Mouse (Mus musculus): ENCODE results near the gene Gdpd5. TPM values are rescaled to one million over a fixed set of nuclear protein-coding genes. Genes with fewer than 3 reads are reported as not detected.

The Gdpd5 gene
- 18.6 and 23.4 TPM in 2 replicates for polyA plus RNA-seq (2014; fragmentation: Nextera tagmentation; extraction: Ambion mirVana)

- Histone ChIP-seq H3K4me3 (ENCODE audit: low read depth, low read length) (peak within 1 kb of the TSS; percentile 57), H3K27me3 (replicated peaks; ENCODE audit: control insufficient read depth, insufficient read depth, low read length) (no peaks in the 10 kb centered on the region), H3K9me3 (ENCODE audit: control insufficient read depth, low read length) (no peaks in the 10 kb centered on the region), H3K9ac (ENCODE audit: low read length) (peak within 1 kb of the TSS; percentile 68), H3K36me3 (ENCODE audit: control insufficient read depth, insufficient read depth, low read length) (no peaks in the 10 kb centered on the region), H3K27ac (ENCODE audit: low read depth) (peak within 1 kb of the TSS; percentile 95), H3K4me1 (replicated peaks; ENCODE audit: control insufficient read depth, insufficient read depth, low read length) (peaks cover 37% of the 10 kb centered on the region), H3K4me2 (ENCODE audit: low read length) (peak within 1 kb of the TSS; percentile 87)
- peak; percentile 96 for ATAC-seq (replicated peaks; ENCODE audit: low FRiP score, low TSS enrichment, low read depth)
- peak; percentile 100 for DNase-seq (ENCODE audit: low spot score)
- under 1% methylated on average over 73 of the region's 73 CpGs for WGBS
Observed at GRCm38 (mm10) chr7:99381214-99382087, at the start of gene Gdpd5. TSS of gene Gdpd5 (plus strand) at chr7:99381414.

- Histone ChIP-seq H3K4me2 (ENCODE audit: low read length) (no peak overlapping the region), H3K9ac (ENCODE audit: low read length) (no peak overlapping the region), H3K27me3 (replicated peaks; ENCODE audit: control insufficient read depth, insufficient read depth, low read length) (no peaks in the 10 kb centered on the region), H3K9me3 (ENCODE audit: control insufficient read depth, low read length) (no peaks in the 10 kb centered on the region), H3K4me1 (replicated peaks; ENCODE audit: control insufficient read depth, insufficient read depth, low read length) (no peaks in the 10 kb centered on the region), H3K36me3 (ENCODE audit: control insufficient read depth, insufficient read depth, low read length) (no peaks in the 10 kb centered on the region), H3K4me3 (ENCODE audit: low read depth, low read length) (no peak overlapping the region), H3K27ac (ENCODE audit: low read depth) (no peak overlapping the region)
- WGBS: 44% methylated on average over 12 of the region's 12 CpGs
- DNase-seq (ENCODE audit: low spot score) (peak; percentile 96), ATAC-seq (replicated peaks; ENCODE audit: low FRiP score, low TSS enrichment, low read depth) (peak; percentile 75)
Observed at GRCm38 (mm10) chr7:99332774-99333480, 48.3 kb upstream of the Gdpd5 start.

- ATAC-seq (replicated peaks; ENCODE audit: low FRiP score, low TSS enrichment, low read depth): no peak
- Histone ChIP-seq H3K9me3 (ENCODE audit: control insufficient read depth, low read length) (no peaks in the 10 kb centered on the region), H3K4me3 (ENCODE audit: low read depth, low read length) (no peak overlapping the region), H3K27ac (ENCODE audit: low read depth) (no peak overlapping the region), H3K9ac (ENCODE audit: low read length) (no peak overlapping the region), H3K4me2 (ENCODE audit: low read length) (no peak overlapping the region), H3K27me3 (replicated peaks; ENCODE audit: control insufficient read depth, insufficient read depth, low read length) (no peaks in the 10 kb centered on the region), H3K36me3 (ENCODE audit: control insufficient read depth, insufficient read depth, low read length) (peaks cover 50% of the 10 kb centered on the region), H3K4me1 (replicated peaks; ENCODE audit: control insufficient read depth, insufficient read depth, low read length) (no peaks in the 10 kb centered on the region)
- DNase-seq (ENCODE audit: low spot score): no peak
- WGBS: 80% methylated on average over 8 of the region's 8 CpGs
Observed at GRCm38 (mm10) chr7:99340736-99341135, 40.5 kb upstream of the Gdpd5 start.

GRCm38 (mm10) chr7:99343577-99343976 lies 37.6 kb upstream of the Gdpd5 start:
- DNase-seq (ENCODE audit: low spot score) (no peak), ATAC-seq (replicated peaks; ENCODE audit: low FRiP score, low TSS enrichment, low read depth) (no peak)
- Histone ChIP-seq H3K36me3 (ENCODE audit: control insufficient read depth, insufficient read depth, low read length) (peaks cover 78% of the 10 kb centered on the region), H3K9ac (ENCODE audit: low read length) (no peak overlapping the region), H3K27ac (ENCODE audit: low read depth) (no peak overlapping the region), H3K27me3 (replicated peaks; ENCODE audit: control insufficient read depth, insufficient read depth, low read length) (no peaks in the 10 kb centered on the region), H3K4me2 (ENCODE audit: low read length) (no peak overlapping the region), H3K4me3 (ENCODE audit: low read depth, low read length) (no peak overlapping the region), H3K4me1 (replicated peaks; ENCODE audit: control insufficient read depth, insufficient read depth, low read length) (no peaks in the 10 kb centered on the region), H3K9me3 (ENCODE audit: control insufficient read depth, low read length) (no peaks in the 10 kb centered on the region)
- 79% methylated on average over 4 of the region's 4 CpGs for WGBS

GRCm38 (mm10) chr7:99347268-99347667 lies 33.9 kb upstream of the Gdpd5 start:
- Histone ChIP-seq H3K9ac (ENCODE audit: low read length) (no peak overlapping the region), H3K27me3 (replicated peaks; ENCODE audit: control insufficient read depth, insufficient read depth, low read length) (no peaks in the 10 kb centered on the region), H3K9me3 (ENCODE audit: control insufficient read depth, low read length) (no peaks in the 10 kb centered on the region), H3K27ac (ENCODE audit: low read depth) (no peak overlapping the region), H3K4me2 (ENCODE audit: low read length) (no peak overlapping the region), H3K36me3 (ENCODE audit: control insufficient read depth, insufficient read depth, low read length) (peaks cover 76% of the 10 kb centered on the region), H3K4me3 (ENCODE audit: low read depth, low read length) (no peak overlapping the region), H3K4me1 (replicated peaks; ENCODE audit: control insufficient read depth, insufficient read depth, low read length) (peaks cover 21% of the 10 kb centered on the region)
- ATAC-seq (replicated peaks; ENCODE audit: low FRiP score, low TSS enrichment, low read depth) (no peak), DNase-seq (ENCODE audit: low spot score) (no peak)
- 97% methylated on average over 10 of the region's 10 CpGs for WGBS

- peaks cover 60% of the 10 kb centered on the region for H3K36me3 ChIP-seq (ENCODE audit: control insufficient read depth, insufficient read depth, low read length)
- 93% methylated on average over 26 of the region's 26 CpGs for WGBS
- H3K27me3 ChIP-seq (replicated peaks; ENCODE audit: control insufficient read depth, insufficient read depth, low read length): no peaks in the 10 kb centered on the region
- no peak overlapping the region for H3K27ac ChIP-seq (ENCODE audit: low read depth)
- DNase-seq (ENCODE audit: low spot score): no peak
- H3K4me3 ChIP-seq (ENCODE audit: low read depth, low read length): no peak overlapping the region
- no peak overlapping the region for H3K9ac ChIP-seq (ENCODE audit: low read length)
- H3K4me1 ChIP-seq (replicated peaks; ENCODE audit: control insufficient read depth, insufficient read depth, low read length): peaks cover 24% of the 10 kb centered on the region
- ATAC-seq (replicated peaks; ENCODE audit: low FRiP score, low TSS enrichment, low read depth): no peak
- no peak overlapping the region for H3K4me2 ChIP-seq (ENCODE audit: low read length)
- H3K9me3 ChIP-seq (ENCODE audit: control insufficient read depth, low read length): no peaks in the 10 kb centered on the region
Observed at GRCm38 (mm10) chr7:99348883-99349282, 32.3 kb upstream of the Gdpd5 start.

GRCm38 (mm10) chr7:99349782-99350720 lies 31.2 kb upstream of the Gdpd5 start:
- Histone ChIP-seq H3K27me3 (replicated peaks; ENCODE audit: control insufficient read depth, insufficient read depth, low read length) (no peaks in the 10 kb centered on the region), H3K9me3 (ENCODE audit: control insufficient read depth, low read length) (no peaks in the 10 kb centered on the region), H3K4me1 (replicated peaks; ENCODE audit: control insufficient read depth, insufficient read depth, low read length) (peaks cover 27% of the 10 kb centered on the region), H3K9ac (ENCODE audit: low read length) (peak overlapping the region; percentile 89), H3K4me2 (ENCODE audit: low read length) (peak overlapping the region; percentile 86), H3K4me3 (ENCODE audit: low read depth, low read length) (peak overlapping the region; percentile 67), H3K27ac (ENCODE audit: low read depth) (peak overlapping the region; percentile 88; the same call in 1 of the 2 replicates), H3K36me3 (ENCODE audit: control insufficient read depth, insufficient read depth, low read length) (peaks cover 48% of the 10 kb centered on the region)
- 64% methylated on average over 9 of the region's 9 CpGs for WGBS
- ATAC-seq (replicated peaks; ENCODE audit: low FRiP score, low TSS enrichment, low read depth) (no peak), DNase-seq (ENCODE audit: low spot score) (no peak)
